ENCODE assay signal across 9 mouse cellular contexts in the genomic region with DNA sequence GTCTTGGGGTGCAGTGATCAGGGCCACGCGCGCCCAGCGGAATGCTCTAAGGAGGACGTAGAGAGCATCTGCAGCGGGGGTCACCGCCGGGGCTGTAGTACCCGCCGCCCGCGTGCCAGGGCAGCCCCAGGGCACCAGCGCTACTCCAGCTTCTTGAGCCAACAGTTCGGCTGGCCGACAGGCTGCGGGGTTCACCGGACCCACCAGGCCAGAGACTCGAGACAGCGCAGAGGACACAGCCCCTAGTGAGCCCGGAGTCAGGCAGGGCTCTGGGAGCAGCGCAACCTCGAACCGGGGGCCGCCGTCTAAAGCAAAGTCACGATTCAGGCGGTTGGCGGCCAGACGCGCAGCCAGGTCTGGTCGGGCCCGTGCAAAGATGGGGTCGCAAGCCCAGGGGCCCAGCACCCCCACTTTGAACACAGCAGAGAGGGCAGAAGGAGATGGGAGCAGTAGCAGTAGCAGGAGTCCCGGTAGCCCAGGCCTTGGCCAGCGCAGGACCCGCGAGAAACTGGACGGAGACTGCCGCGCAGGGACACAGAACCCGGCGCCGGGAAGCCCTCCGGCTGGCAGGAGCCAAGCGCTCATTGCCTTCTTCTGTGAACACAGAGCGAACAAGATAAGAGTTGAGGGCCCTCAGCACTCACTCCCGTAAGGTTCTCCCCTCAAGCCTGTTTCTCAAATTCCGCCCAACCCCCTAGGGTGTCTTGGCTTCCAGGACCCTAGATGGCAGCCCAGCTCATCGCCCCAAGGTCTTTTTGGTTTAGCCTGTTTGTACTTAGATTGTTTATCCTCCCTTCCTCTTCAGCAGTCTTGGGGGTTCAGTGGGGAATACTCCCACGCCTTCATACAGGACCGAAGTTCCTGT. TPM values are rescaled to one million over a fixed set of nuclear protein-coding genes. Genes with fewer than 3 reads are reported as not detected.
DNase-seq lines count a peak whose midpoint lies in the region; ATAC-seq and TF ChIP-seq lines count a peak whose summit lies in the region.
"Had no signal": no experiment of that assay in that cellular context is flagged by ENCODE, and none has a peak within 500 bp of the region (broad histone marks: within the 10 kb centered on the region; RNA-seq: fewer than 3 reads in every experiment).

No protein-coding gene starts in this region.

- 3% methylated on average over 51 of the region's 51 CpGs for WGBS in heart, embryonic 13.5 days
- 5% methylated on average over 50 of the region's 51 CpGs for WGBS in forebrain, postnatal 0 days
- 7% methylated on average over 51 of the region's 51 CpGs for WGBS in liver, postnatal 0 days (ENCODE audit: insufficient replicate concordance)

- ATAC-seq in heart, embryonic 13.5 days (ENCODE audit: extremely low read depth, insufficient number of reproducible peaks, low FRiP score, low TSS enrichment): no peak
- ATAC-seq in forebrain, postnatal 0 days: no peak
- 0 out of 2 replicates have a peak, but pooled peaks have one; percentile 7 for ATAC-seq in liver, postnatal 0 days

- DNase-seq in heart, postnatal 10 days: no peak
- DNase-seq in R1 (ENCODE audit: low read depth, low spot score): peak; percentile 35
- DNase-seq in forebrain, postnatal 0 days: peak; percentile 8
- no peak for DNase-seq in liver, postnatal 0 days
- no peak for DNase-seq in urinary bladder, adult 18-20 months (ENCODE audit: low spot score in 2 of 2)
- DNase-seq in urinary bladder, postnatal 36 days (ENCODE audit: low spot score in 2 of 2): no peak
- DNase-seq in lung, postnatal 4 days: no peak

- H3K4me1 ChIP-seq in heart, embryonic 13.5 days: peaks cover 21% of the 10 kb centered on the region
- peaks cover 3% of the 10 kb centered on the region; the same call in 1 of the 2 replicates for H3K4me1 ChIP-seq in forebrain, postnatal 0 days (ENCODE audit: insufficient read depth)
- peaks cover 14% of the 10 kb centered on the region for H3K4me1 ChIP-seq in liver, postnatal 0 days (ENCODE audit: insufficient read depth)

- TF ChIP-seq EP300 in liver, postnatal 0 days (IDR thresholded peaks at IDR 0.05; ENCODE audit: low read depth): no peak

- H3K9ac ChIP-seq in heart, embryonic 13.5 days: peak overlapping the region; percentile 76
- H3K9ac ChIP-seq in forebrain, postnatal 0 days: peak overlapping the region; percentile 70
- no peak overlapping the region; the same call in 1 of the 2 replicates for H3K9ac ChIP-seq in liver, postnatal 0 days (replicated peaks)

- H3K27ac ChIP-seq in heart, embryonic 13.5 days (replicated peaks): no peak overlapping the region
- H3K27ac ChIP-seq in forebrain, postnatal 0 days (ENCODE audit: low read depth, low read length): peak overlapping the region; percentile 87
- no peak overlapping the region for H3K27ac ChIP-seq in liver, postnatal 0 days (ENCODE audit: low read depth)

- no peak for TF ChIP-seq CTCF in forebrain, postnatal 0 days (IDR thresholded peaks at IDR 0.05; ENCODE audit: low read depth)
- TF ChIP-seq CTCF in liver, postnatal 0 days (IDR thresholded peaks at IDR 0.05; ENCODE audit: low read depth): no peak

- H3K4me3 ChIP-seq in heart, embryonic 13.5 days: peak overlapping the region; percentile 57
- H3K4me3 ChIP-seq in forebrain, postnatal 0 days (ENCODE audit: low read depth, low read length): peak overlapping the region; percentile 42
- H3K4me3 ChIP-seq in liver, postnatal 0 days (ENCODE audit: low read depth, low read length): peak overlapping the region; percentile 31

- no peaks in the 10 kb centered on the region for H3K9me3 ChIP-seq in heart, embryonic 13.5 days
- no peaks in the 10 kb centered on the region for H3K9me3 ChIP-seq in forebrain, postnatal 0 days (ENCODE audit: low read length)
- H3K9me3 ChIP-seq in liver, postnatal 0 days (ENCODE audit: low read length): no peaks in the 10 kb centered on the region

- H3K27me3 ChIP-seq in heart, embryonic 13.5 days (replicated peaks): peaks cover 86% of the 10 kb centered on the region
- H3K27me3 ChIP-seq in forebrain, postnatal 0 days (ENCODE audit: insufficient read depth, low read length): peaks cover 7% of the 10 kb centered on the region; the same call in 1 of the 2 replicates
- H3K27me3 ChIP-seq in liver, postnatal 0 days (ENCODE audit: insufficient read depth, low read length): peaks cover 50% of the 10 kb centered on the region

- no peaks in the 10 kb centered on the region for H3K36me3 ChIP-seq in heart, embryonic 13.5 days
- no peaks in the 10 kb centered on the region for H3K36me3 ChIP-seq in forebrain, postnatal 0 days (ENCODE audit: insufficient read depth)
- H3K36me3 ChIP-seq in liver, postnatal 0 days (replicated peaks; ENCODE audit: insufficient read depth, low read length): no peaks in the 10 kb centered on the region

- peak overlapping the region; percentile 86 for H3K4me2 ChIP-seq in heart, embryonic 13.5 days
- H3K4me2 ChIP-seq in forebrain, postnatal 0 days (ENCODE audit: low read depth): peak overlapping the region; percentile 84
- peak overlapping the region; percentile 63 for H3K4me2 ChIP-seq in liver, postnatal 0 days (ENCODE audit: low read depth, low read length)

- intact Hi-C loops in heart, postnatal 10 days (cut with DNase I): no loop called here

RNA-seq across cellular contexts. Expression of a gene that starts 0.5 kb away (rescaled TPM):
- polyA plus RNA-seq in heart, embryonic 13.5 days (2015; fragmentation: Nextera tagmentation; extraction: Ambion mirVana): 0.06 and 0.12 TPM in 2 replicates
- under 1 TPM; 0.41 to 0.60 TPM for total RNA-seq in heart, postnatal 10 days (2021)
- 0.67 and 0.77 TPM in 2 replicates for total RNA-seq in forebrain, postnatal 0 days (2014; rRNA removed)
- 0.60 and 0.85 TPM in 2 replicates for polyA plus RNA-seq in forebrain, postnatal 0 days (2015; fragmentation: Nextera tagmentation; extraction: Ambion mirVana)
- not detected in 2 replicates for polyA plus RNA-seq in liver, postnatal 0 days (2015; fragmentation: Nextera tagmentation; extraction: Ambion mirVana)
- polyA plus RNA-seq: large intestine, adult 2 months had no signal

RNA-seq across cellular contexts. Expression of a gene that starts 38.6 kb away (rescaled TPM):
- 1.1 and 1.5 TPM in 2 replicates for polyA plus RNA-seq in heart, embryonic 13.5 days (2015; fragmentation: Nextera tagmentation; extraction: Ambion mirVana)
- 1 to 10 TPM; 2.0 to 2.2 TPM for total RNA-seq in heart, postnatal 10 days (2021)
- total RNA-seq in forebrain, postnatal 0 days (2014; rRNA removed): 1.2 and 1.7 TPM in 2 replicates
- 0.34 and 0.54 TPM in 2 replicates for polyA plus RNA-seq in forebrain, postnatal 0 days (2015; fragmentation: Nextera tagmentation; extraction: Ambion mirVana)
- 0.04 TPM in 1 of 2 replicates, not detected in the other for polyA plus RNA-seq in liver, postnatal 0 days (2015; fragmentation: Nextera tagmentation; extraction: Ambion mirVana)
- polyA plus RNA-seq: large intestine, adult 2 months had no signal

Comparison
In these comparisons a context has a peak if more than half of its experiments do, and no peak if none do; other contexts are left out.
1. DNase-seq: peak in R1 (single experiment) and forebrain, postnatal 0 days (single experiment); none in heart, postnatal 10 days (0 of 2), liver, postnatal 0 days (single experiment), urinary bladder, adult 18-20 months (0 of 2), urinary bladder, postnatal 36 days (0 of 2) and lung, postnatal 4 days (0 of 2).
2. Peak in every context shown above with its lines, with median percentiles within 50 percentile points of each other: H3K4me2 ChIP-seq and H3K4me3 ChIP-seq.